Mouse (Mus musculus): Measurements from ENCODE around the gene Acaca. TPM values are rescaled to one million over a fixed set of nuclear protein-coding genes. Genes with fewer than 3 reads are reported as not detected.

The Acaca gene
- polyA plus RNA-seq, 1 experiment from 2014 or later: 12.0 TPM

DNA sequence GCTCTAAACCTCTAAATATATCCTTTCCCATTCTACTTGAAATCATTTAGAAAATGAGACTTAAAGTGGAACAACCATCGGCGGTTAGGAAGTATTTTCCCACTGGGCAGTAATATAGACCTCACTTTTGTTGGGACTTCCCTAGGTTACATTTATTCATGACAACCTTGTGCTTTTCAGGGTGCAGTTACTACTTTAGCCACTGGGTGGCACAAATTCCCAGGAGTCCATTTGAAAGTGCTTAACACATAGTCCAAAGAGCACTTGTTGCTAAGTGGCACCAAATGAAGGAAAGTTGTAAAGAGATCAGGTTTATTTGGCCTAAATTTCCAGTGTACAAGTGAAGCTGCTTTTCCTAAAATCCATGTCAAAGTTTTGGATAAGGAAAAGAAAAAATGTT is 12.3 kb downstream of the Acaca start:
- no peak overlapping the region for H3K4me2 ChIP-seq (replicated peaks; ENCODE audit: low read depth, low read length)
- H3K36me3 ChIP-seq (ENCODE audit: insufficient read depth, low read length): no peaks in the 10 kb centered on the region
- ATAC-seq (ENCODE audit: low FRiP score, low TSS enrichment): no peak
- H3K9ac ChIP-seq (replicated peaks; ENCODE audit: low read length): no peak overlapping the region
- H3K4me1 ChIP-seq (ENCODE audit: insufficient read depth, low read length): no peaks in the 10 kb centered on the region
- 66% methylated on average over 2 of the region's 2 CpGs for WGBS
- H3K27ac ChIP-seq (ENCODE audit: low read length): no peak overlapping the region
- H3K27me3 ChIP-seq (ENCODE audit: insufficient read depth, low read length): no peaks in the 10 kb centered on the region
- H3K9me3 ChIP-seq (ENCODE audit: low read length): no peaks in the 10 kb centered on the region
- H3K4me3 ChIP-seq (ENCODE audit: low read length): no peak overlapping the region

DNA sequence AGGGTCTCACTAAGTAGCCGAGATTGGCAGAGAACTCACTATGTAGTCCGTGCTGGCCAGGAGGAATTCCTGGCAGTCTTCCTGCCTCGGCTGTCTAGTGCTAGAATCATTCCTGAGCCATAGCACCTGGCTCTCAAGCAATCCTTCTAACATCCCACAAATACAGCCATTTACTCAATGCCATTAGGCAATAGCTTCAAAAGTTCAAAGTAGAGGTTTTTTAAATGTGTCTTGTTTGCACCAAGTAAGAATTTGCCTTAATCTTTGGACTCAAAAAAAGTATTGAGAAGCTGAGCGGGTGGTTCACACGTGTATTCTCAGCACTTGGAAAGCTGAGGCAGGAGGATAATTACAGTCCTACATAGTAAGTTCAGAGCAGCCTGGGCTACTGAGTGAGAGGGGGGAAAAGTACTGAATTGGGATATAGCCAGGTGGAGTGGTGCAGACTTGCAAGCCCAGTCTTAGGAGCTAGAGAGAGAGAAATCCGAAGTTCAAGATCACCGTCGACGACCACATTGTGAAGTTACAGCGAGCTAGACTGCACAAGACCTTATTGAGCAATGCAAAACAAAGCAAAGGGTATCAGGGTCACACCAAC is 15.8 kb downstream of the Acaca start:
- H3K4me1 ChIP-seq (ENCODE audit: insufficient read depth, low read length): no peaks in the 10 kb centered on the region

DNA sequence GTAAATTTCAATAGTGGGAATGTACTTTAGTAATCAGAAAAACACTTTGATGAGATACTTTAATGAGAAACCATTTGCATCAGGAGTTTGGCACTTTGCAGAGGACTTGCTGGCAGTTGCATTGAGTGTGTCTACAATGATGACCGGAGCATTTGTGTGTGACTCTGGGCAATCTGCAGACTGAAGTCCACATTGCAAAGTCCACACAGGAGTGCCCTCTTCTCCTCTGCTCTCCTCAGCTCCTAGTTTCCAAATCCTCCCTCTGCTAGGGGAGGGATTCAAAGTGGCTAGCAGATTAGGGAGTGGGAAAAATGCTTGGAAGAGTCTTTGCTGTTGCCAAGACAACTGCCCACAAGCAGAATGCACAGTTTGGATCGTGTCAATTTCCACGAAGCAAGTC is 16.6 kb downstream of the Acaca start:
- no peaks in the 10 kb centered on the region for H3K36me3 ChIP-seq (ENCODE audit: insufficient read depth, low read length)
- no peak overlapping the region for H3K4me3 ChIP-seq (ENCODE audit: low read length)
- no peaks in the 10 kb centered on the region for H3K4me1 ChIP-seq (ENCODE audit: insufficient read depth, low read length)
- no peaks in the 10 kb centered on the region for H3K9me3 ChIP-seq (ENCODE audit: low read length)
- H3K27ac ChIP-seq (ENCODE audit: low read length): no peak overlapping the region
- ATAC-seq (ENCODE audit: low FRiP score, low TSS enrichment): no peak
- no peak overlapping the region for H3K9ac ChIP-seq (replicated peaks; ENCODE audit: low read length)
- no peaks in the 10 kb centered on the region for H3K27me3 ChIP-seq (ENCODE audit: insufficient read depth, low read length)
- 78% methylated on average over 3 of the region's 3 CpGs for WGBS
- H3K4me2 ChIP-seq (replicated peaks; ENCODE audit: low read depth, low read length): no peak overlapping the region

More for the DNA sequence above, 15.8 kb downstream of the Acaca start:
- Histone ChIP-seq H3K27me3 (ENCODE audit: insufficient read depth, low read length) (no peaks in the 10 kb centered on the region), H3K9ac (replicated peaks; ENCODE audit: low read length) (no peak overlapping the region), H3K9me3 (ENCODE audit: low read length) (no peaks in the 10 kb centered on the region), H3K4me3 (ENCODE audit: low read length) (no peak overlapping the region), H3K36me3 (ENCODE audit: insufficient read depth, low read length) (no peaks in the 10 kb centered on the region), H3K27ac (ENCODE audit: low read length) (no peak overlapping the region), H3K4me2 (replicated peaks; ENCODE audit: low read depth, low read length) (no peak overlapping the region)
- ATAC-seq (ENCODE audit: low FRiP score, low TSS enrichment): no peak
- 76% methylated on average over 10 of the region's 10 CpGs for WGBS

DNA sequence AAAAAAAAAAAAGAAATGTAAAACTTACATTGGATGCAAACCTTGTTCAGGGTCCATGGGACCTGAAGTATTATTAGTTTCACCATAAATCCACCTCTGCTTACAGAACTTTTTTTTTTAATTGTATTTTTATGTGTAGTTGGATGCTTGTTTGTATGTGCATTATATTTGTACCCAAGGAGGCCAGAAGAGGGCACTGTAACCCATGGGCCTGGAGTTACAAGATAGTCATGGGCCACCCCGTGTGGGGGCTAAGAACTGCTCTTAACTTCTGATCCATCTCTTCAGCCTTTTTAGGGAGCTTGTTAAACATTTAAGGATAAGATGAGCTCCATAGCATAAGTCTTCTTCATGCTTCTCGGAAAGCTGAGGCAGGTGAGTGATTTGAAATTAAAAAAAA is 21.4 kb downstream of the Acaca start:
- ATAC-seq (ENCODE audit: low FRiP score, low TSS enrichment): no peak
- no peaks in the 10 kb centered on the region for H3K27me3 ChIP-seq (ENCODE audit: insufficient read depth, low read length)
- H3K4me1 ChIP-seq (ENCODE audit: insufficient read depth, low read length): no peaks in the 10 kb centered on the region
- H3K4me3 ChIP-seq (ENCODE audit: low read length): no peak overlapping the region
- H3K36me3 ChIP-seq (ENCODE audit: insufficient read depth, low read length): no peaks in the 10 kb centered on the region
- H3K9ac ChIP-seq (replicated peaks; ENCODE audit: low read length): no peak overlapping the region
- no peaks in the 10 kb centered on the region for H3K9me3 ChIP-seq (ENCODE audit: low read length)
- 69% methylated on average over 2 of the region's 2 CpGs for WGBS
- no peak overlapping the region for H3K27ac ChIP-seq (ENCODE audit: low read length)
- no peak overlapping the region for H3K4me2 ChIP-seq (replicated peaks; ENCODE audit: low read depth, low read length)

DNA sequence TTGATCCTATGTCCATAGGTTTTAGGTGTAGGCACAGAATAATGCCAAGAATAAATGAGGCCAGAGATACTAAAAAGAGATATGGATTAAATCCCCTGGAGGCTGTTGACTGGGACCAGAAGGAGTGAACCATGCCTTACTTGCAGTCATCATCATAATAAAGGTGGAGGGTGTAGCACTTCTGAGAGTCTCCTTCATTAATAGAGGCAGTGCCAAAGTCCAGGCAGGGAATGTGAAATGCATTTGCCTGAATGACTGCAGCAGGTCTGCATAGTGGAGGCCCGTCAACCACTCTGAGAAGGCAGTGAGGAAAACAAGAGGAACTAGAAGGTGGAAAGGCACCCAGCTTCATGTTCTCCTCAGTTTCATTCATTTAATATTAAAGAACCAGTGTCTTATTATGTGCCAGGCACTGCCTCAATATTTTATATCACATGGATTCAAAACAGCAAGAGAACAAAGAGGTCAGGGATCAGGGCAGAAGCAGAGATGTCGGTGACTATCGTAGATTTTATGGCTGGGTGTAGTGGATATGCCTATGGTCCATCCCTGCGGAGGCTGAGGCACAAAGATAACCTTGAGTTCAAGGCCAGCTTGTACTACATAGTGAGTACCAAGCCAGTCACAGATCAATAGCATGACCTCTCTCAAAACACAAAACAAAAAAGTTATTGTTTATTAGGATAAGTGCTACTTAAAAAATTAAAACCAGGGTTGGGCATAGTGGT is 27.2 kb downstream of the Acaca start:
- no peaks in the 10 kb centered on the region for H3K27me3 ChIP-seq (ENCODE audit: insufficient read depth, low read length)
- no peaks in the 10 kb centered on the region for H3K9me3 ChIP-seq (ENCODE audit: low read length)
- H3K4me3 ChIP-seq (ENCODE audit: low read length): no peak overlapping the region
- no peaks in the 10 kb centered on the region for H3K4me1 ChIP-seq (ENCODE audit: insufficient read depth, low read length)
- ATAC-seq (ENCODE audit: low FRiP score, low TSS enrichment): no peak
- no peak overlapping the region for H3K27ac ChIP-seq (ENCODE audit: low read length)
- no peak overlapping the region for H3K4me2 ChIP-seq (replicated peaks; ENCODE audit: low read depth, low read length)
- H3K9ac ChIP-seq (replicated peaks; ENCODE audit: low read length): no peak overlapping the region
- WGBS: 87% methylated on average over 4 of the region's 4 CpGs
- no peaks in the 10 kb centered on the region for H3K36me3 ChIP-seq (ENCODE audit: insufficient read depth, low read length)

DNA sequence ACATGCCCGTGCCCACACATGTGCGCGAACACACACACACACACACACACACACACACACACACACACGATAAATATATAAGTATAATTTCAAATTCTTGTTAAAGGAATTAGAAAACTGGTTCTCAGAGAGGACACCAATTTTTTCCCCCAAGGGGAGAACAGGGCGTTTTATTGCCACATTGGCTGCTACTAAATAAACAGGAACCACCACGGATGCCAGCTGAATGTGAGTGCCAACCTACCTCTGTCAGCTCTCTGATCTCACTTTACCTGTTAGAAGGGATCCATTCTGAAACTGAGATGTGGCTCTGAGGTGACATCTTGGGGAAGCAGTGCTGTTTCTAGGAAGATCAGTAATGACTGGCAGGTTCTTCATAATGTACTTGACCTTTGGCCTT is 34.7 kb downstream of the Acaca start:
- Histone ChIP-seq H3K27me3 (ENCODE audit: insufficient read depth, low read length) (no peaks in the 10 kb centered on the region), H3K9ac (replicated peaks; ENCODE audit: low read length) (no peak overlapping the region), H3K4me3 (ENCODE audit: low read length) (no peak overlapping the region), H3K9me3 (ENCODE audit: low read length) (no peaks in the 10 kb centered on the region), H3K36me3 (ENCODE audit: insufficient read depth, low read length) (no peaks in the 10 kb centered on the region), H3K4me1 (ENCODE audit: insufficient read depth, low read length) (no peaks in the 10 kb centered on the region), H3K27ac (ENCODE audit: low read length) (no peak overlapping the region), H3K4me2 (replicated peaks; ENCODE audit: low read depth, low read length) (no peak overlapping the region)
- WGBS: 83% methylated on average over 6 of the region's 6 CpGs
- no peak for ATAC-seq (ENCODE audit: low FRiP score, low TSS enrichment)

DNA sequence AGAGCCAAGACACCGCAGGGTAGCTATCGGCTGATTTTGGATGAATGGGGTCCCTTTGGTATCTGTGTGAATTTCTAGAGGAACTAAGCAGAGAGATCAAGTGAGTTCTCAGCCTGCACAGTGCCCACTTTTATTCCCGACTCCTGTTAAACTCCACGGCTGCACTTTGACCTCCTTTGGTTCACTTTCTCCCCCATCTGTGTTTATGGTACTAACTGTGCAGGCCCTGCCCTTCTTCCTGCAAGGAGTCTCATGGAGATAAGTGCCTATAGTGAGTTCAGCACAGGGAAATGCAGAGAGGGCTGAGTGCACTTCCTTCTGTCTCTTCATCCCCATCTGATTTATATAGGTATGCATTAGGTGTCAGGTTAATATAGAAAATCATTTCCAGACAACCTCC is 35.1 kb downstream of the Acaca start:
- no peak for ATAC-seq (ENCODE audit: low FRiP score, low TSS enrichment)
- Histone ChIP-seq H3K27ac (ENCODE audit: low read length) (no peak overlapping the region), H3K27me3 (ENCODE audit: insufficient read depth, low read length) (no peaks in the 10 kb centered on the region), H3K9me3 (ENCODE audit: low read length) (no peaks in the 10 kb centered on the region), H3K4me3 (ENCODE audit: low read length) (no peak overlapping the region), H3K4me1 (ENCODE audit: insufficient read depth, low read length) (no peaks in the 10 kb centered on the region), H3K9ac (replicated peaks; ENCODE audit: low read length) (no peak overlapping the region), H3K4me2 (replicated peaks; ENCODE audit: low read depth, low read length) (no peak overlapping the region), H3K36me3 (ENCODE audit: insufficient read depth, low read length) (no peaks in the 10 kb centered on the region)
- WGBS: 59% methylated on average over 4 of the region's 4 CpGs

DNA sequence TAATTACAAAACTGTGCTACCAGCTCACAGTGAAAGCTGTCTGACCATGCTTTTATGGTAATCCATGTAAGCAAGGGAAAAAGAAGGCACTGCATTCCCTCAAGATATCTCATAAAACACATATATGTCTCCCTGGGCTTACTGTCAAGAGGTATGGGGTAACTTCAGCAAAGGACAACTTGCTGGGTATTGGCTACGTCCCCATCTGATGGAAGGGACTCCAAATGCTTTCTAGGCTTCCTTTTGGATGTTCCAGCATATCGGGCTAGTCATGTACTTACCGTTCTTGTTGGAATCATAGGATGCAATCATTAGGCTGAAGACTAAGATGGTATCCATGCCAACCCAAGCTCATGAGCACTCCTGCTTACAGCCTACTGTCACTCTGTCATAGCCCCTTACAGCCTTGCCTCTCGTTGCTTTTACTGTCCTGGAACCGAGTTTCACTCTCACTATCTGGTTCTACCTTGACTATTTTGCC is 37.6 kb downstream of the Acaca start, which contains the start of gene Gm11437:
Gm11437 (minus strand) TSS at position 431 of the 481 bp plus-strand sequence.
- Histone ChIP-seq H3K27ac (ENCODE audit: low read length) (no peak within 1 kb of the TSS), H3K4me3 (ENCODE audit: low read length) (no peak within 1 kb of the TSS), H3K27me3 (ENCODE audit: insufficient read depth, low read length) (no peaks in the 10 kb centered on the region), H3K9me3 (ENCODE audit: low read length) (no peaks in the 10 kb centered on the region), H3K36me3 (ENCODE audit: insufficient read depth, low read length) (no peaks in the 10 kb centered on the region), H3K4me1 (ENCODE audit: insufficient read depth, low read length) (no peaks in the 10 kb centered on the region), H3K9ac (replicated peaks; ENCODE audit: low read length) (no peak within 1 kb of the TSS), H3K4me2 (replicated peaks; ENCODE audit: low read depth, low read length) (no peak within 1 kb of the TSS)
- ATAC-seq (ENCODE audit: low FRiP score, low TSS enrichment): no peak
- 85% methylated on average over 5 of the region's 5 CpGs for WGBS

DNA sequence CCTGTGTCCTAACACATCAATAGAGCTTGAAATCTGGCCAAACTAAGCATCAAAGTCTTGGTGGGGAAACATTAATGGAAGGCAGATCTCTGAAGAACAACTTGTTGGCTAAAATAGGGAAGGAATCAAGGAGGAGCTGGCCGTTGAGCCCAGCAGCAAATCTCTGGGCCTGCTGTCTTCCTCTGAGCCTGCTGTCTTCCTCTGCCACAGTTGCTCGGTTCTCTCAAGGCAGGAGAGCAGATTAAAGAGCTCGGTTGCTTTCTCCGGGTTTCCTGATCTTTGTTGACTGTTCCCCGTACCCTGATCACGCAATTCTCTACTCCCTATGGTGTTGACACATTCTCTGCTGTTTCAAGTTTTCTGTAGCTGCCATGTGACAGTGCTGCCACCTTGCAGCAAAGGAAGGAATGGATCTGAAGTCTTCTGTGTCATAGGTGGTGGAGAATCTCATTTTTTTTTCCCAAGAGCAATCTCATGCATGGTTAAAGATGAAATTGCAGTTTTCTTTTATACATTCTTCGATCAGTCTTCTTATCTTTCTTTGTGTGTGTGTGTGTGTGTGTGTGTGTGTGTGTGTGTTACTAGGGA is 39.3 kb downstream of the Acaca start:
- Histone ChIP-seq H3K9me3 (ENCODE audit: low read length) (no peaks in the 10 kb centered on the region), H3K4me3 (ENCODE audit: low read length) (no peak overlapping the region), H3K4me1 (ENCODE audit: insufficient read depth, low read length) (no peaks in the 10 kb centered on the region), H3K27ac (ENCODE audit: low read length) (no peak overlapping the region), H3K4me2 (replicated peaks; ENCODE audit: low read depth, low read length) (no peak overlapping the region), H3K9ac (replicated peaks; ENCODE audit: low read length) (no peak overlapping the region), H3K36me3 (ENCODE audit: insufficient read depth, low read length) (no peaks in the 10 kb centered on the region), H3K27me3 (ENCODE audit: insufficient read depth, low read length) (no peaks in the 10 kb centered on the region)
- 25% methylated on average over 7 of the region's 7 CpGs for WGBS
- ATAC-seq (ENCODE audit: low FRiP score, low TSS enrichment): no peak

All from kidney, embryonic 16.5 days (tissue).